Mouse (Mus musculus): ENCODE measurements around the gene Psmc5. TPM values are rescaled to one million over a fixed set of nuclear protein-coding genes. Genes with fewer than 3 reads are reported as not detected.

Psmc5 gene
- 275 and 288 TPM in 2 replicates for polyA plus RNA-seq (2014; fragmentation: Nextera tagmentation; extraction: Ambion mirVana)

- Histone ChIP-seq H3K4me3 (ENCODE audit: low read depth, low read length) (peak within 1 kb of the TSS; percentile 81), H3K4me1 (ENCODE audit: insufficient read depth) (peaks cover 10% of the 10 kb centered on the region; the same call in 1 of the 2 replicates), H3K9ac (peak within 1 kb of the TSS; percentile 78), H3K9me3 (ENCODE audit: low read depth, low read length) (no peaks in the 10 kb centered on the region), H3K27me3 (ENCODE audit: insufficient read depth, low read length) (no peaks in the 10 kb centered on the region), H3K36me3 (ENCODE audit: insufficient read depth) (peaks cover 64% of the 10 kb centered on the region), H3K4me2 (peak within 1 kb of the TSS; percentile 95), H3K27ac (ENCODE audit: low read depth) (peak within 1 kb of the TSS; percentile 76)
- peak; percentile 95 for ATAC-seq (ENCODE audit: insufficient read depth)
- DNase-seq, result peak; percentile 98
- TF ChIP-seq CTCF (IDR thresholded peaks at IDR 0.05; ENCODE audit: low read depth), result peak; percentile 47
- WGBS, result under 1% methylated on average over 42 of the region's 42 CpGs
These were observed at the start of gene Psmc5, which contains the start of gene Ftsj3 for GRCm38 (mm10) chr11:106255685-106256451. Gene Psmc5 (plus strand): TSS chr11:106256154. Gene Ftsj3 (minus strand): TSS chr11:106256079.

DNA sequence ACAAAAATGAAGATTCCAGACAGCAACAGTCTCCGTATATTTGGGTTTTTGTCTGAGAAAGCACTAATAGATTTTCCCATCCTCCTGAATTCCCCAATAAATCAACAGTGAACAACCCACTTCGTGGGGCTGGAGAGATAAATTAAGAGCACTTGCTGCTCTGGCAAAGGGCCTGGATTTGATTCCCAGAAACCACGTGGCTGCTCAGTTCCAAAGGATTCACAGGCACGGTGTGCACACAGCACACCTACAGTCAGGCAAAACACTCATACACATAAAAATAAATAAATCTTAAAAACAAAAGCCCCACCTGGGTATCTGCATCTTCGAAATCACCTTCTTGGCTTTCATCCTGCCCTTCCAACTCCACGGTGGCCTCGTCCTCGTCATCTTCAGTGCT, 43.2 kb upstream of the Psmc5 start:
- Histone ChIP-seq H3K27ac (ENCODE audit: low read depth) (no peak overlapping the region), H3K27me3 (ENCODE audit: insufficient read depth, low read length) (no peaks in the 10 kb centered on the region), H3K4me2 (no peak overlapping the region), H3K9ac (no peak overlapping the region), H3K36me3 (ENCODE audit: insufficient read depth) (peaks cover 55% of the 10 kb centered on the region), H3K4me3 (ENCODE audit: low read depth, low read length) (no peak overlapping the region), H3K4me1 (ENCODE audit: insufficient read depth) (peaks cover 10% of the 10 kb centered on the region; the same call in 1 of the 2 replicates), H3K9me3 (ENCODE audit: low read depth, low read length) (no peaks in the 10 kb centered on the region)
- no peak for TF ChIP-seq CTCF (IDR thresholded peaks at IDR 0.05; ENCODE audit: low read depth)
- ATAC-seq (ENCODE audit: insufficient read depth) (no peak), DNase-seq (no peak)
- WGBS, result 88% methylated on average over 8 of the region's 8 CpGs

DNA sequence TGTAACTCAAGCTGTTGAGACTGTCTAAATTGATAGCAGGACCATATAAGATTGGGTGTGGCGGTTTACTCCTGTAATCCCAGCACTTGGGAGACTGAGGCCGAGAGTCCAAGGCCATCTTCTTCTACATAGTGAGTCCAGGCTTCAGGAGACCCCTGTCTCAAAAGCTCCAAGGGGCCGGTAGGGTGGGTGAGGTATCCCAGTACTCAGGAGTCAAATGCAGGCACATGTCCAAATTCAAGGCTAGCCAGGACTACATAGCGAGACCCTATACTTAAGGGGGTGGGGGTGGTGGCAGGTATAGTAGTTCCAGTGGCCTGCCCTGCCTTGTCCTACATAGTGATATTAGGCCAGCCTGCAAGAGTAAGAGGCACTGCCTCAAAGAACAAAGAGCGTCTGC, 41.1 kb upstream of the Psmc5 start:
- Histone ChIP-seq H3K9ac (peak overlapping the region; percentile 95), H3K27me3 (ENCODE audit: insufficient read depth, low read length) (no peaks in the 10 kb centered on the region), H3K36me3 (ENCODE audit: insufficient read depth) (peaks cover 35% of the 10 kb centered on the region), H3K4me2 (peak overlapping the region; percentile 89), H3K27ac (ENCODE audit: low read depth) (no peak overlapping the region), H3K4me3 (ENCODE audit: low read depth, low read length) (peak overlapping the region; percentile 93), H3K4me1 (ENCODE audit: insufficient read depth) (peaks cover 19% of the 10 kb centered on the region), H3K9me3 (ENCODE audit: low read depth, low read length) (no peaks in the 10 kb centered on the region)
- TF ChIP-seq CTCF (IDR thresholded peaks at IDR 0.05; ENCODE audit: low read depth), result no peak
- no peak for ATAC-seq (ENCODE audit: insufficient read depth)
- DNase-seq, result no peak
- 89% methylated on average over 5 of the region's 5 CpGs for WGBS

DNA sequence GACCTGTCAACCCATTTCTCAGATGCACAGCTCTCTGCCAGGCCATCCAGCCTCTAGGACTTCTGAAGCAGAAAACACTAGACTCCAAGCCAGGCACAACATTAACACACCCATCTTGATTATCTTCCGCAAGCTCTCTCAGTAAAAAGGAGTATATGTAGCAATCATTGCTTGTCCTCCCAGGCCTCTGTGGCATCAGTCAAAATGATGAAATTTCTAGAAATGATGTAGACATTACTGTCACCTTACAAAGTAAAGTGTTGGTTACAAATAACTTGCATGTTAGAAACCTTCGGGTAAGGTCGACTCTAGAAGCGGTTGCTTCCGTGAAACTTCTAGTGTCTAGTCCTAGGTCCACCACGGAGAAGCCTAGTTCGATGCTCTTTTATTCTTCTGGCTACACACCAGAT, 40.5 kb upstream of the Psmc5 start:
- Histone ChIP-seq H3K4me3 (ENCODE audit: low read depth, low read length) (peak overlapping the region; percentile 93), H3K9me3 (ENCODE audit: low read depth, low read length) (no peaks in the 10 kb centered on the region), H3K27me3 (ENCODE audit: insufficient read depth, low read length) (no peaks in the 10 kb centered on the region), H3K27ac (ENCODE audit: low read depth) (peak overlapping the region; percentile 98; the same call in 1 of the 2 replicates), H3K4me1 (ENCODE audit: insufficient read depth) (peaks cover 19% of the 10 kb centered on the region), H3K36me3 (ENCODE audit: insufficient read depth) (peaks cover 29% of the 10 kb centered on the region), H3K4me2 (peak overlapping the region; percentile 89), H3K9ac (peak overlapping the region; percentile 95)
- DNase-seq, result peak; percentile 12
- TF ChIP-seq CTCF (IDR thresholded peaks at IDR 0.05; ENCODE audit: low read depth), result no peak
- WGBS, result 16% methylated on average over 7 of the region's 7 CpGs
- ATAC-seq (ENCODE audit: insufficient read depth), result no peak

DNA sequence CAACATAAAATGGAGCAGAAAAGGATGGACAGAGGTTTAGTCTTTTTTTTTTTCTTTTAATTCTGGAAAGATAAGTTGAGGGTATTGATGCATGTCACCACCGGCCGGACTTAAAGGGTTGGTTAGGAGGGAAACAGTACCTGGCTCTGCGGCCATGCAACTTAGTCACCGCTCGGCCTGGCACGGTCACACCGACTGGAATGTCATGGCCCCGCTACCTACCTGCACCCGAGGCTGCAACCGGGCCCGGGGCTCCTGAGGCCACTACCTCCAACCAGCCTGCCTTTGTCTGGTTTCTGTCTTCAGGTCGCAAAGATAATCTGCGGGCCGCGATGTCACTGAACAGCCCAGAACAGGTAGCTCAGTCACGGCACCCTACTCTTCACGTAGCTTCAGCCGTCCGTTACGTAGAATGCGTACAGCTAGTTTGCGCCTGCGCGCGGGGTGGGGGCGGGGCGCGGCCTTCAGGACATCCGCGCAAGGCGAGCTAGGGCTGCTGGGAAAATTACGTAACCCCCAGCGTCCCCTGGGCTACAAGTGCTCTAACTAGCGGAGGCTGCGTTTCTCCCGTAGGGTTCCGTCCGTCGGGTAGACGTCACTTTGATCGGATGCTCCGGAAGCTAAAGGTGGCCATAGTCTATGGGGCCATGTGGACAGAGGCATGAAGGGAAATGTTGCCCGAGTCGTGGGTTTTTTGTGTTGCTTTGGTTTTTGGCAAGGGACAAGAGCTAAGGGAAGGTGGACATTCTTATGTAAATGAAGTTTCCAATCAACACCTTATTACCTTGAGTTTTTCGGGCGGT, 39.8 kb upstream of the Psmc5 start, which contains the start of gene Ccdc47:
TSS of gene Ccdc47 (minus strand) at position 418 of the 803 bp plus-strand sequence.
- ATAC-seq (ENCODE audit: insufficient read depth) (peak; percentile 98), DNase-seq (peak; percentile 99)
- H3K27ac ChIP-seq (ENCODE audit: low read depth), result peak within 1 kb of the TSS; percentile 98
- peaks cover 19% of the 10 kb centered on the region for H3K4me1 ChIP-seq (ENCODE audit: insufficient read depth)
- H3K27me3 ChIP-seq (ENCODE audit: insufficient read depth, low read length), result no peaks in the 10 kb centered on the region
- WGBS, result under 1% methylated on average over 46 of the region's 46 CpGs
- no peak for TF ChIP-seq CTCF (IDR thresholded peaks at IDR 0.05; ENCODE audit: low read depth)
- peak within 1 kb of the TSS; percentile 93 for H3K4me3 ChIP-seq (ENCODE audit: low read depth, low read length)
- no peaks in the 10 kb centered on the region for H3K9me3 ChIP-seq (ENCODE audit: low read depth, low read length)
- H3K9ac ChIP-seq, result peak within 1 kb of the TSS; percentile 95
- H3K4me2 ChIP-seq, result peak within 1 kb of the TSS; percentile 89
- H3K36me3 ChIP-seq (ENCODE audit: insufficient read depth), result peaks cover 23% of the 10 kb centered on the region

DNA sequence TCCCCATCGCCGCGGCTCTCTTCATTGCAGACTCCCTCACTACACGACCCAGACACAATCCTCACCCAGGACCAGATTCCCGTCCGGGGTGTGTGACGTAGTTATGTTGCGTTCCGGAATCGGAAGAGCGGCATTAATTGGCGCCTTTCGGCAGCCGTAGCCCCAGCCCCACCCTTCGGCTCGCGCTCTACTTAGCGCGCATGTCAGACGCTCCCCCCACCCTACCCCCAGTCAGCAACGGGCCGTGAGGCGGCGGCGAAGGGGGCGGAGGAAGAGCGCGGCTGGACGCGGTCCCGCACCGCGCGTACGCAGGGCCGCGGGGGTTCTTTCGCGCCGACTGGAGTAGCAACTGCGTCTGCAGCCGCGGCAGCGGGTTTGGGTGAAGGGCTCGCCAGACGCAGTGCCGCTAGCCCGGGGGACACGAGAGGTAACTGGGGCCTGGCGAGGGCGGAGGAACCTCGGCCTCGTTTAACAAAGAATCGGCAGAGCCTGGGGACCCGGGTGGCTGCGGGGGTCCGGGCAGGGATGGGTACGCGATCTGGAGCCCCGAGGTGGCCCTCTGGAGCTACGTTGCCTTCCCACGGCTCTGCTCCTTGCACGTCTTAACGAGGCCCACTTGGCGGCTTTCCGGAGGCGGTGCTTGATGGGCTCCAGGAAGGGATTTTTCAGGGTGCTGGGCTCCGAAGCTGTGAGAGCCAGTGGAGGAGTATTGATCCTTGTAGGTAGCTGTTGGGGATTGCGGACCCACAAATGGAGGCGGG, 39.0 kb upstream of the Psmc5 start, which contains the start of gene Ddx42:
TSS of gene Ddx42 (plus strand) at position 197 of the 761 bp plus-strand sequence.
- peak within 1 kb of the TSS; percentile 95 for H3K9ac ChIP-seq

More for the DNA sequence above, 39.0 kb upstream of the Psmc5 start, which contains the start of gene Ddx42:
- peak; percentile 94 for ATAC-seq (ENCODE audit: insufficient read depth)
- WGBS, result under 1% methylated on average over 70 of the region's 70 CpGs
- TF ChIP-seq CTCF (IDR thresholded peaks at IDR 0.05; ENCODE audit: low read depth), result no peak
- H3K4me2 ChIP-seq, result peak within 1 kb of the TSS; percentile 89
- H3K27ac ChIP-seq (ENCODE audit: low read depth), result peak within 1 kb of the TSS; percentile 98
- peak within 1 kb of the TSS; percentile 93 for H3K4me3 ChIP-seq (ENCODE audit: low read depth, low read length)
- H3K4me1 ChIP-seq (ENCODE audit: insufficient read depth), result peaks cover 19% of the 10 kb centered on the region
- DNase-seq, result peak; percentile 99
- no peaks in the 10 kb centered on the region for H3K9me3 ChIP-seq (ENCODE audit: low read depth, low read length)
- peaks cover 15% of the 10 kb centered on the region for H3K36me3 ChIP-seq (ENCODE audit: insufficient read depth)
- no peaks in the 10 kb centered on the region for H3K27me3 ChIP-seq (ENCODE audit: insufficient read depth, low read length)
